Mouse (Mus musculus) right cerebral cortex, postnatal 4 days (tissue): ENCODE results near the gene Abcg4.
"Not testable (repeated sequence)": the region's sequence is repeated elsewhere in the genome, so short reads cannot be mapped to it uniquely, and the experiment has no call there.

Experiments used
- DNase-seq: peaks from one replicate; pipeline ENCODE4 v3.0.0-alpha.2; 2022

The Abcg4 gene

DNA sequence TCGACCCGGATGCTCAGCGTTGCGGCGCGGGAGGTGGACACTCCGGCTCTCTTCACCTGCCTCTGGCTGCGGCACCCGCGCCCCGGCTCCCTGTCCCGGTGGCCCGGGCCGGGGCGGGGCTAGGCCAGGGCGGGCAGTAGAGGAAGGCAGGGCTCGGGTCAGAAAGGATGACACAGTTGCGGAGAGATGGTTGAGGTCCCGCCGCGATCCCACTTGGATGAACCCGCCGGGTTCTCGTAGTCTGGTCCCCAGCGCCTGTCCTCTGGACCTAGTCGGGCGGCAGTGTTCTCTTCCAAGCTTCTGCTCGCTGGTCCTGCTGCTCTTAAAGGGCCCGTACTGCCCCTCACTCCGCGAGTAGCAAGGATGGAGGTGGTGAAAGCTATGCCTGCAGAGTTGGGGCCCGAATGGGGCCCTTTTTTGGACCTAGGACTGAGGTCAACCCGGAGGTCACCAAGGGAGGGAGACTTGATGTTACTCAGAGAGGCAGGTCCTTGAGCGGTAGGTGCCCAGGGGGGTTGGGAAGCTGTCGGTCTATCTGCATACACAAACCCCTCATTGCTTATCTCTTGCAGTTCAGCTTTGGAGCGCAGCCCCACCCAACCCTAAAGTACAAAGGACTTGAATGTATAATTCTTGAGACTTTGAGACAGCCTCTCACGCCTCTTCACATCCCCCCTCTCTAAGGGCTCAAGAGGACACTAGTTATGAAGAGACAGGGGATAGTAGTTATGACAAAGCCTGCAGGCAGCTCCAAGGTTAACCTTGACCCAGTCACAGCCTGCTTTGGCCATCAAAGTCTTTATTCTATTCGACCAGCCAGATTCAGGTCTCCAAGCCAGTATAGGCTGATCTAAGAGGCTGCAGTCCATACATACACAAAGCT, at the start of gene Abcg4:
Abcg4 (minus strand) TSS at position 540 of the 883 bp plus-strand sequence.
- DNase-seq, result peak; percentile 51

DNA sequence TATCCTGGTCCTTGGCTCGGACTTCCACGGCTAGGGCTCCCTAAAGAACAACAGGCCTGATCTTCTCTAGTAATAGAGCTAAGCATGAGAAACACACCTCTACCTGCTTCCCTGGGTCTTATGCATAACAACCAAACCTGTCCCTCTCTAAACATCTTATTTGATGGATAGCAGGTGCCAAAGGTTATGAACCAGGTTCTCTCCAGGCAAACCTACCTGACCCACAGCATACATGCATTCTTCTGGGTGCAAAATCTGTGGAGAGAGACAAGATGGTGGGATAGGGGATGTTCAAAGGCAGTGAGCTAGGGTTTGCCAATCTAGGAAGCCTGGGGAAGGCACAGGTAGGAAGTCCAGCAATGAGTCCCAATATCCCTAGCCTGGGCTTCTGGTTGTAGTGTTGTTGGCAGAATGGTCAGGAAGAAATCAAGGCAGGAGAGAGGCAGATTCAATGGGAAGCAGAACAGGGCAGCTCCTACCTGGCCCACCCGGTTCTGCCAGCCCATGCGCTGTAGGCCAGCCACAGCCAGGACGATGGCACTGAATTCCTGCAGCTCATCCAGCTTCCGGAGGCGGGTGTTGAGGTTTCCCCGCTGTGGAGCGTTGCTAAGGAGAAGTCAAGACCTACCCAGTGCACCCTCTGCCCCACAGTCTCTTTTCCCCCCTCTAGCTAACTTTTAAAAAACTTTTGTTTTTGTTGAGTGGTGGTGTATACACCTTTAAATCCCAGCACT, 49.2 kb upstream of the Abcg4 start:
- no peak for DNase-seq

DNA sequence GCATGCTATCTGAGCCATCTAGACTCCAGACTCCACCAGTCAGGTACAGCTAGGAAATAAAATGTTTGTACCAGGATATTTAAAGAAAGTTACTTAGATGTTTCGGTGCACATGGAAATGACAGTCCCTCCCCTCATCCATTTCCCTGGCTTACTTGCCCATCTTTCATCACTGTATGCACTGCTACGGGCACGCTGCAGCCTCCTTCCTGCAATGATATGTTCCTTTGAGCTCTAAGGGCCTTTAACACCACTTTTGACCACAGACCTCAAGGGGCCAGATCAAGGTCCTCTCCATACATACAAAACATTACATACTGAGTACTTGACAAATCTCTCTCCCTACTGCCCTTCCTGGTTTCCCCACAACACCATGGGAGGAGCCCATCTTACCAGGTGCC, 48.5 kb upstream of the Abcg4 start:
- DNase-seq, result no peak

DNA sequence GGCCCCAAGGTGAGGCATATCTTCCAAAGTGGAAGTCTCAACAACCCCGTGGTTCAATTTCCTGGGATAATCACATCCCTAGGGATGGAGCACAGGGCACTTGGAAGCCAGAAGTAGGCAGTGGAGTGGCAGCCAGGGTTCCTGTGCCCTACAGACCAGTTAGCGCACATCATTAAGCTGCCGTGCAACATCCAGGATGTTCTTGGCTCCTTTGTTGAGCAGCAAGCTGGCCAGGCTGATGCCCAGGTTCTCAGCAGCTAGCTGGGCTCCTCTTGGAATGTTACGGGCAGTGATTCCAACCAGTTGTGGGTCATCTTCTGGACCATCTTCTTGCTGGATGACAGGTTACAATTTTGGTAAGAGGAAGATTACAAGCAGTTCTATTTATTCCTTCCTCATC, 48.1 kb upstream of the Abcg4 start:
- DNase-seq, result not testable (repeated sequence)

DNA sequence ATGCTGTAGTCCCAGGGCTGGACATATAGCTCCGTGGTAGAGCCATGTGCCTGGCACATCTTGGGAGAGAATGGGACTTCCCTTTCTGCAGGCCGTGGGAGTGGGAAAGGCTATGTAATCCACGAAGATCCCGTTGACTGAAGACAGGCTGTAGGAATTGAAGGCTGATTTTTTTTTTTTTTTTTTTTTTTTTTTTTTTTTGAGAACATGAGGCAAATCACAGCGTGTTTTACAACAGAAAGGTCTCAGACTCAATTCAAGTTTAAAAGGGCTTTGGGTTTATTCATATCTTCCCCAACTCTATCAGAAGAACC, 47.6 kb upstream of the Abcg4 start:
- DNase-seq, result no peak

DNA sequence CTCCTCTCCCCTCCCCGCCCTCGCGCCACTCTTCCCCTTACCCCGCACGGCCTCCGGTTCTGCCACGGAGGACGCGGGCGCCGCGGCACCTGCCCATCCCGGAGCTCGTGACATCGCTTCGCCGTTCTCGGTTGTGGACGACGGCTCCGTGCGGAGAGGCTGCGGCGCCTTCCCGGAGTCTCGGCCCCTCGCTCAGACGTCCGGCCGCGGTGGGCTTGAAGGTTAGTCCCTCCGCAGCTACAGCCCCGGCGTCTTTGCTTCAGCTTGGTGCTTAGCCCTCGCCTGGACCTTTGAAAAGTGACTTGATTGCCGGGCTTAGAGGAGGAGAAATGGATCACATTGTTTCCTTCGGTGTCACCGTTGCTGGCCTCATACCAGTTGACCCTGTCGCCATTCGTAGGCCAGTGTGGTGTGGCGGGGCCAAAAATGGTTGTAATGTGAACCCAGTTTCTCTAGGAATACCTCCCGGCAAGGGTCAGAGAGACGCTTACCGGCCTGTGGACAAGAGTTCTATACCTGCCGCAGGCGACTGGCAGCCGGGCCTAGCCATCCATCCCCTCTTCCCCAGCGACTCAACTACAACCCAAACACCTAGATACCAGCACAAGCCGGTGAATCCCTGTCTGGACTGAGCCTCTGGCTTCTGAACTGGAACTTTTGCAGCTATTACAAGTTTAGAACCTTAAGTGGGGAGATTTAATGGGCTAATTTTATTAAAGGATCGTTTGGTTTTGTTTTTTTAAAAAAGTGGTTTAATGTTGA, 47.1 kb upstream of the Abcg4 start:
- no peak for DNase-seq

DNA sequence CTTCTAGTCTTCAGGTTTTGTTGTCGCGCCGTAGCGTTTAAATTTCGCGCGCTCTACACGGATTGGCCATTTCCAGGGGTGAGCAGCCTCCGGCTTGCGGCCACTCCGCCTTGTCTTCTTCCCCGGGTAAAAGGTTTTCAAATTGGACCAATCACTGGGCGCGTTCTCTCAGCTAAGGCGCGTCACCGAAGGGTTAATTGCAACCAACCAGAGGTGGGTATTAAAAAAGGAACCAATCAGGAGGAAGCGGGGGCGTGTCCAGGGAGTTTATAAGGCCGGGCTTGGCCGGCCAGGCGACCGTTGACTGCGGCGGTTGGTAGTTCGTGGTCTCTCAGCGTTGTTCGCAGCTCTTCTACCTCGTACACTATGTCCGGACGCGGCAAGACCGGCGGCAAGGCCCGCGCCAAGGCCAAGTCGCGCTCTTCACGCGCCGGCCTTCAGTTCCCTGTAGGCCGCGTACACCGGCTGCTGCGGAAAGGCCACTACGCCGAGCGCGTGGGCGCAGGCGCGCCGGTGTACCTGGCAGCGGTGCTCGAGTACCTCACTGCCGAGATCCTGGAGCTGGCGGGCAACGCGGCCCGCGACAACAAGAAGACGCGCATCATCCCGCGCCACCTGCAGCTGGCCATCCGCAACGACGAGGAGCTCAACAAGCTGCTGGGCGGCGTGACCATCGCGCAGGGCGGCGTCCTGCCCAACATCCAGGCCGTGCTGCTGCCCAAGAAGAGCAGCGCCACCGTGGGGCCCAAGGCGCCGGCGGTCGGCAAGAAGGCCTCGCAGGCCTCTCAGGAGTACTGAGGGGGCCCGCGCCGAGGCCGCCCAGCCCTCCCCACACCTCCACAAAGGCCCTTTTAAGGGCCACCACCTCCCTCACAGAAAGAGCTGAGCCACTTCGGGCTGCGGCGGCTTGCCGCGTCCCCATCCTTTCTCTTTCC, 46.2 kb upstream of the Abcg4 start, which contains the start of gene H2afx:
H2afx (plus strand) TSS at position 299 of the 935 bp plus-strand sequence.
- DNase-seq, result peak; percentile 91

DNA sequence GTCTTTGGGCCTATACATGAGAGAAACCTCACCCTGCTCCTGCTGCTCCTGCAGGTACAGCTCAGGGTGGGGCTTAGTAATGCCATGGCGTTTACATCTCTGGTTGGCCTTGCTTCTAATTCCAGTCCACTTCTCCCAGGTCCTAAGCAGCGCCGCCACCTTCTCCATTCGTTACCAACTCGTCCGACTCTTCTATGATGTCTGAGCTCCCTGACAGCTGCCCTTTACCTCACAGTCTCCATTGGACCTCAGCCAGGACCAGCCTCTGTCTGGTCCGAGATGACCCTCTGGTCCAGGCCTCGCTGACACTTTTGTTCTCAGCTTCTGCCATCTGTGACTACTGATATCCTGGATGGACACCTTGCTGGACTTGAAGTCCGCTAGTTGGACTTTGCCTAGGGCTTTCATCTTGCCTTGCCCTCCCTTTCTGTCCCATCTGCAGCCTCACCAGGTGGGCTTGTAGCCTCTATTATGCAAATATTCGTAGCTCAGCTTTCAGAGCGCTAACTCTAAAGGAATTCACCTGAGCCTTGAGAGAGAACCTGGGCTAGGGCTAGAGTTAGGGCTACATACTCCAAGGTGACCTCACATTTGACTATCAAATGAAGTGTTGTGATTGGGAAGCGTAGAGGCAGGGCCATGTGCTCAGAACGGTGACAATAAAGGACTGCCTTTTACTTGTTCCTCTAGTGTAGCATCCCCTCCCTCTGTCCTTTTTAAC, 44.7 kb upstream of the Abcg4 start:
- DNase-seq, result no peak

DNA sequence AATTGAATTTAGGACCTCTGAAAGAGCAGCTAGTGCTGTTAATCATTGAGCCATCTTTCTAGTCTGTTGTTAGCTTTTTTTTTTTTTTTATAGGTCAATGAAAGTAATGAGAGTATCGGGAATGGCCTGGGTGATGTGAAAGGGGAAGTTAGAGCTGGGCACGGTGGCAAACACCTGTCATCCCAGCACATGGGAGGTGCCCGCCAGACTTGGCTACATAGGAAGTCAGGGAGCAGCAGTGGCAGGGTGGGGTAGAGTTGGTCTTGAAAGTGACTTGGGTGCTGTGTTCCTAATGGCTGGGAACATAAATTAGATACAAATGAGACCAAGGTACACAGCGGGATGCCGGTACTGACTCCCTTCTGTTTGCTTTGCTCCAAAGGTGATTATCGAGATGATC, 42.3 kb upstream of the Abcg4 start:
- DNase-seq, result no peak

DNA sequence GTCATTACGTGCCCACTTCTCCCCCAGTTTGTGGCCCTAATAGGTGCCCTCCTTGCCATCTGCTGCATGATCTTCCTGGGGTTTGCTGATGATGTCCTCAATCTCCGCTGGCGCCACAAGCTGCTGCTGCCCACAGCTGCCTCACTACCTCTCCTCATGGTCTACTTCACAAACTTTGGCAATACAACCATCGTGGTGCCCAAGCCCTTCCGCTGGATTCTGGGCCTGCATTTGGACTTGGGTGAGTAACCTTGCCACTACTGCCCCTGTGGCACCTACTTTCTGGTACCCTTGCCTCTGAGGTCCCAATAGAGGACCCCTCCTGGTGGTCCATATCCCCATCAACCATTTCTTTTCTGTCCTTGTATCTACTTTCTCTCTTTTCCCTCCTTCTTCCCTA, 39.5 kb upstream of the Abcg4 start:
- no peak for DNase-seq

DNA sequence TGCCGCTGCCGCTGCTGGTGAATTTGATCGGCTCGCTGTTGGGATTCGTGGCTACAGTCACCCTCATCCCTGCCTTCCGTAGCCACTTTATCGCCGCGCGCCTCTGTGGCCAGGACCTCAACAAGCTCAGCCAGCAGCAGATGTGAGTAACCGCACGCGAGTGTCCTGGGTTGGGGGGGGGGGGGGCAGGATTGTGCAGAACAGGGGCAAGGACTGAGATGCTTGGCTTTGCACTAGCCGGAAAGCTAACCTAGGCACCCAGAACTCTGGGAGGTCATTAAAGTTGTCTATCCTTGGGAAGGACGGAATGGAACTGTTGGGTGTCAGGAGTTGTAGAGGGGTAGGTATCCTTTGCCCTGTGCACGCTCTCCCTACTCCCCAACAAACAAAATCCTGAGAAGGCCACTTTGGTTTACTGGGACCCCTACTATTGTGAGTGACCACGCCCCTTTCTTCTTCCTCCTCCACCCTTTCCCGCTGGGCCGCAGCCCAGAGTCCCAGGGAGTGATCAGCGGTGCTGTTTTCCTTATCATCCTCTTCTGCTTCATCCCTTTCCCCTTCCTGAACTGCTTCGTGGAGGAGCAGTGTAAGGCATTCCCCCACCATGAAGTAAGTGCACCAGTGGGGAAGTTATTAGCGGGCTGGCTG, 38.8 kb upstream of the Abcg4 start:
- DNase-seq, result no peak

DNA sequence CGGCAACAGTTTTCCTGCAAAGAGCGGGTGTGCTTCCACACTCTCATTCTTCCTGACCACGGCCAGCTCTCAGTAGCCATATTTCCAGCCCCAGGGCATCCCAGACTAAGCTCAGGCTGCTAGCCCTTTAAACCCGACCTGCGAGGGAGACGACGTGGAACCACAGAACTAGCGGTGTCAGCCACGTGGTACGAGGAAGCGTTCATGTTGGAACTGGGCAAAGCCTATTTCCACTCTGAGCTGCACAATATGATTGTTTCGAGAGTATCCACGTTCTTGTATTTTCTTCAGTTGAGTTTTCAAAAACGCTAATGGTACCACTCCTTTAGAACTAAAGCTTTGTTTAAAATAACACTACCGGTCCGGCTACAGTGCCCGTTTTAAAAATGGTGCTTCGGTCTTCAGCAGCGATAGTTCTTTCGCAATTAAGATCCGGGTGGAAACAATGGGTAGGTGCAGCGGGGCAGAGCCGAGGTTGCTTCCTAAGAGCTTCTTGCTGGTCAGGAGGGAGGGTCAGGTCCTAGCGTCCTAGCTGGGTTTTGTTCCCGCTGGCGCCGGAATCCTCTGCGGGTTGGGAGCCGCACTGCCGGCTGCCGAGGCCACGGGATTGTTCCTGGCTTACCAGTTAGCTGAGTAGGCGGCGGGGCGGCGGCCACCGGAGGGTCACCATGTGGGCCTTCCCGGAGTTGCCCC, 38.1 kb upstream of the Abcg4 start:
- DNase-seq, result peak; percentile 70

DNA sequence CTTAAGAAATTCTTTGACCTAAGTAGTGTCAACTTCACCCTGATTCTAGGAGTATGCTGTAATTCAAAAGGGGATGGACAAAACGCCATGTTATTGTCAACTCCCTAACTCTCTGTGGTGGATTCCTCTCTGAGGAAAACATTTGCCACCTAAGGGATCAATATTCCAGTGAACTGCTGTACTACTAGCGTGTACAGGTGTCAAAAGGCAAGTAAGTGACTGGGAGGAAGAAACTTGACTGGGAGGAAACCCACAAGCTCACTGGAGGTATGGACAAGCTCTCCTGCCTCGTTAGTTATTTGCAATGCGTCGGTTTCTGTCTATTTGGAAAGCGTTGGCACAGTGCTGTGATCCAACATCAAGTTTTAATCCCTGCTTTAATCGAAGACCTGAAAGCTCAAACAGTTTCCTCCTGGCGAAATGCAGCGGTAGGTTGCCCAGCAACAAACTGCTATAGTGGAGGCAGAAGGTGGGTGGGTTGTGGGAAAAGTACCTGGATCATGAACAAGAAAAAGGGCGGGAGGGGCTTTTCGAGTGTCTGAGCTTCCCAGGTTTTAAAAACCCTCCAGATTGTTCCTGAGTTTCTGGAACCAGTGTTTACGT, 37.5 kb upstream of the Abcg4 start, which contains the start of gene Dpagt1:
Dpagt1 (plus strand) TSS at position 252 of the 603 bp plus-strand sequence.
- DNase-seq, result no peak

DNA sequence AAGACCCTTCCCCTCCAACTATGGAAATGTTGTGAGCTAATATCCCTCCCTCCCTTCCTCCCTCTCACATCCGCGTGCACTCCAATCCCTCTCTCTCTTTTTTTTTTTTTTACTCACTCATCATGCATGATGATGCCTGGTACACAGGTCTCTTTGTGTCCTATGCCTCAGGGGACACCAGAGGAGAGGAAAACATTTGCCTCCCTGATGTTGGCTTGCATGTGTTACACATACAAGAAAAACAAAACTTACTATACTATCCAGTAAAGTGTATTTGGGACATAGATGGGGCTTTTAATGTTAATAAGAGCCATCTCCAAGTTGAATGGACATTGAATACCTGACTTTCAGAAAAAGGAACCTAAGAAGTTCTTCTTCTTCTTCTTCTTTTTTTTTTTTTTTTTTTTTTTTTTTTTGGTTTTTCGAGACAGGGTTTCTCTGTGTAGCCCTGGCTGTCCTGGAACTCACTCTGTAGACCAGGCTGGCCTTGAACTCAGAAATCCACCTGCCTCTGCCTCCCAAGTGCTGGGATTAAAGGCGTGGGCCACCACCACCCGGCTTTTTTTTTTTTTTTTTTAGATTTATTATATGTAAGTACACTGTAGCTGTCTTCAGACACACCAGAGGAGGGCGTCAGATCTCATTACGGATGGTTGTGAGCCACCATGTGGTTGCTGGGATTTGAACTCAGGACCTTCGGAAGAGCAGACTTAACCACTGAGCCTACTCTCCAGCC, 36.8 kb upstream of the Abcg4 start:
- not testable (repeated sequence) for DNase-seq

DNA sequence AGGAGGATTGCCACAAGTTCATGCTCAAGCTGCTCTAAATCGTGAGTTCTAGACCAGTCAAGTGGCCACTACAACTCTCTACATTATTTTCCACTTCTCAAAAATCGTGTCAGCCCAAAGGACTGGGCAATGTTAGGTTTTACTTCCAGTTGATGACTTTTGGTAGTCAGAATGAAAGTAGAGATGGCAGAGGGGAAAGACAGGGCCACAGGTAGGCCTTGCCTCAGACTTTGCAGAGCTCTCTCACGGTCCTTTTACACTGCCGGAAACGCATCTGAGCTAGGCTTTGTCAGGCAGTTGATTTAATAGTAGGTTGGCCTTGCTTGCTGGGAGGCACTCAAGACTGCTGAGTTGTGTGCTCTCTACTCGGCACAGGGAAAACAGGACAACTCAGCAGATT, 35.7 kb upstream of the Abcg4 start:
- no peak for DNase-seq

DNA sequence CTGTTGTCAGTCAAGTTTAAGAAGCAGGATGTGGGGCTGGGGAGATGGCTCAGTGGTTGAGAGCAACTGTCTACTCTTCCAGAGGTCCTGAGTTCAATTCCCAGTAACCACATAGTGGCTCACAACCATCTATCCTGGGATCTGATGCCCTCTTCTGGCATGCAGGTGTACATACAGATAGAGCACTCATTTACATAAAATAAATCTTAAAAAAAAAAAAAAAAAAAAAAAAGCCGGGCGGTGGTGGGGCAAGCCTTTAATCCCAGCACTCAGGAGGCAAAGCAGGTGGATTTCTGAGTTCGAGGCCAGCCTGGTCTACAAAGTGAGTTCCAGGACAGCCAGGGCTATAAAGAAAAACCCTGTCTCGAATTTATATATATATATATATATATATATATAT, 35.2 kb upstream of the Abcg4 start:
- not testable (repeated sequence) for DNase-seq

DNA sequence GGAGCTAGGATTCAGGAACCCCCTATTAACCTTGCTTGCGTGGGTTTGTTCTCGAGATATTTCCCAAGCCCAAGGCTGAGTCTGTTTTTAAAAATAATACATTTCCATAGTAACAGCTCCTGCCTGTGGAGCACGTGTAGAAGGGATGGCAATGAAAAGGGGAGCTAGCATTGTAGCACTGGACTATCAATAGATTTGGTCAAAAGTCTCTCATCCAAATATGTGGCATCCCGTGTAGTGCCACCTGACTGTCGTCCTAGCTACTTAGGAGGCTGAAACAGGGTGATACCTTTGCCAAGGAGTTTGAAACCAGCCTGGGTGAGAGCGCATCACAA, 32.4 kb upstream of the Abcg4 start:
- no peak for DNase-seq

DNA sequence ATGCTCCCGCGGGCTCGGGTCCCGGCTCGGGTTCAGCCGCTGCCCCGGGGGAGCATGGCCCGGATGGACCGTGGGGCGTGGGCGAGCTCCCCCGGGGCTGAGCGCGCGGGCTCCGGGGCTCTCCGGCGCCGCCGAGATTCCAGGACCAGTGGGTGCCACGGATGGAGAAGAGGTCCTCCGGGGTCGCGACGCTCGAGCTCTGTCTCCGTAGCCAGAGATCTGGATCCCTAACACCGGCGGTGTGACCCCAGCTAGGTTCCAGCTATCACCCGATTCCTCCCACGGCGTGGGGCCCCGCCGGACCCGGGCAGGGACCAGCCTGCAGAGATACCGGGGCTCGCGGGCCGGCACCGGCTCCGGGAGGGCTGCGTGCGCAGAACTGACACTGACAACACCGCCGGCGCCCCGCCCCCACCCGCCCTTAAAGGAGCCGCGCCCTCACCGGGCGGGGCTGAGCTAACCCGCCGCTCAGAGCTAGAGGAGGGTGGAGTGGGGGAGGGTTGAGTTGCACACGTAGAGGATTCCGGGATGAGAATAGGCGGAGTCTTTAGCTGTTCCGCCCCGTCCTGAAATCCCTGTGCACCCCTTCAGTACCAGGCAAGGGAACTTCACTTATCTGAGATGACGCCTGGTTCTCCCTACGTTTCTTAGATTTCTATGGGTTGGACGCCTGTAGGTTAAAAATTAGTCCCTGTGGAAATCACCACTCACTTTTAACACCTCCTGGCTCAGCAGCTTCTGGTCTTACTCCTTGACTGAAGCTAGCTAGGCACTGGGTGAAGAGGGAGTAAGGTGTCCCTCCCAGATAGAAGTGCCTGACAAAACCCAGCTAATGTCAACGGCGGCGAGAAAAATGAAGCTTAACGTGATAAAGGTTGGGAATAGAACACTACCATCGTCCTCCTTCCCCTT, 31.7 kb upstream of the Abcg4 start, which contains the start of gene C2cd2l:
C2cd2l (minus strand) TSS at position 399 of the 912 bp plus-strand sequence.
- DNase-seq, result peak; percentile 86
